Mouse (Mus musculus) CH12.LX (cell line): ENCODE measurements around the gene H2al1f.

Source experiments
- CTCF ChIP-seq, 2 experiments: IDR thresholded peaks in 1 of 2; conservative IDR thresholded peaks in 1 of 2; 2 replicates each; pipeline ENCODE4 v1.5.1; 2011 to 2012; ENCODE audit warnings: low read depth in 2 of 2, low read length in 2 of 2, improper control_type of control experiment in 1 of 2, inconsistent platforms in 1 of 2, mild to moderate bottlenecking in 1 of 2, moderate library complexity in 1 of 2
- MAX ChIP-seq: IDR thresholded peaks from 2 replicates; pipeline ENCODE4 v1.6.1; 2011; ENCODE audit warnings: low read length, improper control_type of control experiment
- MXI1 ChIP-seq: IDR thresholded peaks from 2 replicates; pipeline ENCODE4 v1.6.1; 2011; ENCODE audit warnings: mild to moderate bottlenecking, low read depth, low read length, improper control_type of control experiment
- POLR2A ChIP-seq: IDR thresholded peaks from 2 replicates; pipeline ENCODE4 v1.6.1; 2011; ENCODE audit warnings: low read depth, mild to moderate bottlenecking, improper control_type of control experiment, low read length
- POLR2AphosphoS2 ChIP-seq: IDR thresholded peaks from 2 replicates; pipeline ENCODE4 v1.6.1; 2011; ENCODE audit warnings: low read depth, low read length, improper control_type of control experiment
- RAD21 ChIP-seq: IDR thresholded peaks from 2 replicates; pipeline ENCODE4 v1.6.1; 2011; ENCODE audit warnings: low read depth, mild to moderate bottlenecking, low read length, improper control_type of control experiment, moderate library complexity
- ZC3H11A ChIP-seq: IDR thresholded peaks from 2 replicates; pipeline ENCODE4 v1.6.1; 2012; ENCODE audit warnings: low read depth, mild to moderate bottlenecking, inconsistent platforms, low read length, improper control_type of control experiment

GRCm38 (mm10) chrX:11346756-11347155 lies 31.8 kb downstream of the H2al1f start:
- TF ChIP-seq MXI1 (no peak), POLR2A (no peak), CTCF (conservative IDR thresholded peaks at IDR 0.05 in 1 of 2, IDR thresholded peaks at IDR 0.05 in 1 of 2; ENCODE audit: low read depth in 2 of 2, low read length in 2 of 2) (no peak), POLR2AphosphoS2 (no peak), MAX (no peak), ZC3H11A (no peak), RAD21 (no peak)
